Mouse (Mus musculus): ENCODE measurements around the gene M6pr.

GRCm38 (mm10) chr6:122276565-122276964 is 32.0 kb upstream of the M6pr start:
- TF ChIP-seq MAFK (IDR thresholded peaks at IDR 0.05; ENCODE audit: insufficient read depth, low read depth, low read length) (no peak), ZC3H11A (IDR thresholded peaks at IDR 0.05; ENCODE audit: borderline replicate concordance, low read depth, low read length) (no peak)

Data from ES-E14 (cell line).